Mouse (Mus musculus) C2C12 (cell line): ENCODE data around the gene Hexim2. TPM values are rescaled to one million over a fixed set of nuclear protein-coding genes. Genes with fewer than 3 reads are reported as not detected.

Experiments
- H3K27me3 ChIP-seq: one replicate; pipeline ENCODE4 v1.6.1; 2011; ENCODE audit not compliant: control insufficient read depth, insufficient read depth, insufficient read length
- H3K36me3 ChIP-seq: one replicate; pipeline ENCODE4 v1.6.1; 2011; ENCODE audit not compliant: control insufficient read depth, insufficient read depth
- H3K4me3 ChIP-seq: one replicate; pipeline ENCODE4 v1.5.1; 2011; ENCODE audit warnings: mild to moderate bottlenecking, control low read depth; ENCODE audit not compliant: poor library complexity, insufficient read depth, severe bottlenecking
- H3K79me2 ChIP-seq: one replicate; pipeline ENCODE4 v1.6.1; 2011; ENCODE audit not compliant: control insufficient read depth, insufficient read depth
- H3K79me3 ChIP-seq: one replicate; pipeline ENCODE4 v1.6.1; 2011; ENCODE audit warnings: low read depth, control low read depth
- H3ac ChIP-seq: one replicate; pipeline ENCODE3; 2011; ENCODE audit warnings: low read depth; ENCODE audit not compliant: control insufficient read depth, insufficient read length
- CEBPB ChIP-seq: IDR thresholded peaks from one replicate; pipeline ENCODE4 v1.6.1; 2011; ENCODE audit warnings: low read depth, mild to moderate bottlenecking, control low read depth, moderate library complexity
- CTCF ChIP-seq: IDR thresholded peaks from one replicate; pipeline ENCODE4 v1.5.1; 2011; ENCODE audit not compliant: control insufficient read depth, insufficient read depth, insufficient read length
- FOSL1 ChIP-seq: IDR thresholded peaks from one replicate; pipeline ENCODE4 v1.8.0; 2011; ENCODE audit warnings: mild to moderate bottlenecking, low read length; ENCODE audit not compliant: poor library complexity, insufficient read depth, severe bottlenecking
- MAX ChIP-seq: IDR thresholded peaks from one replicate; pipeline ENCODE4 v1.6.1; 2011; ENCODE audit warnings: mild to moderate bottlenecking, control low read depth
- MYOD1 ChIP-seq: IDR thresholded peaks from one replicate; pipeline ENCODE4 v1.6.1; 2011; ENCODE audit warnings: low read depth; ENCODE audit not compliant: control insufficient read depth, insufficient read length
- MYOG ChIP-seq: IDR thresholded peaks from one replicate; pipeline ENCODE4 v1.6.1; 2011; ENCODE audit not compliant: control insufficient read depth, insufficient read length; ENCODE audit errors: extremely low read depth
- USF1 ChIP-seq: IDR thresholded peaks from one replicate; pipeline ENCODE4 v1.6.1; 2011; ENCODE audit warnings: low read depth, mild to moderate bottlenecking, control low read depth, moderate library complexity
- polyA plus RNA-seq: library from polyadenylated mRNA; unstranded; fragments of >200 nt; fragmentation: generic; extraction: Trizol; gene quantifications from one replicate; pipeline ENCODE4 v1.2.1, GENCODE M21; 2012; ENCODE audit warnings: missing spikeins

Hexim2 gene
- polyA plus RNA-seq, 1 experiment = 3.4 TPM

DNA sequence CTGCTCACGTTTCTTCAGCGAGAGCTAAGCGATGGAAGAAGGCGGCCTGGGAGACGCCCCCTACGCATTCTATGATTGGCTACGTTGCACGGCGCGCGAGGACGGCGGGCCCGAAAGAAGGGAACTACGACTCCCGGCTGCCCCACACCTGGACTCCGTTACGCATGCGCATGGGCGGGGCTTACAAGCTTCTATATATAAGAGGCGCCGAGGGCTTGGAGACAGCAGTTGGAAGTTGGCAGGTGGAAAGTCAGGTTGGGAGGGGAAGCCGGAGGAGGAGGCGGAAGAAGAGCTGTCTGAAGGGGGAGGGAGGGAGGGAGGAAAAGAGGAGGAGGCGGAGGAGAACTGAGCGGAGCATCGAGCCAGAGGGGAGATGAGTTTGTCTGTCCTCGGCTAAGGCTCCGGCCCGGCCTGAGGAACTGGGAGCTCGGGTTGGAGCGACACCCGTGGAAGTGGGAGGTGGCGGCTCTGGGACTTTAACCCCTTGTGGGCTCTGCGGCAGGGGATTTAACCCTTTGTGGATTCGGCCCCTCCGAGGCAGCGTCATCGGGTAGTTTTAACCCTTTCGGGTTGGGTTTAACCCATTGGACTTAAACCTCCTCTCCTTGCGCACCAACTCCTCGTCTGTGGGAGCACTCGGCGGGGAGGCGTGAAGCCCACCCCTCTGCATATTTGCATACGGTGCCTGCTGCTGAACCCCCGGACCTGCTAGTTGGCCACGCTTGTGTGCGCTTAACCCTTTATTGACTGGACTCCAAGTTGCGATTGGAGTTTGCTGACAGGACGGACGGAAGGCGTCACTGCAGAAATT is 16.0 kb upstream of the Hexim2 start, which contains the start of gene Hexim1:
Gene Hexim1, plus strand, starts transcription at position 224 of the 811 bp plus-strand sequence.
- peak within 1 kb of the TSS; percentile 97 for H3ac ChIP-seq
- peak within 1 kb of the TSS; percentile 62 for H3K4me3 ChIP-seq
- H3K36me3 ChIP-seq = peaks cover 15% of the 10 kb centered on the region
- TF ChIP-seq CEBPB (no peak), FOSL1 (no peak)
- H3K79me3 ChIP-seq = peaks cover 21% of the 10 kb centered on the region
- no peaks in the 10 kb centered on the region for H3K27me3 ChIP-seq
- H3K79me2 ChIP-seq = peaks cover 41% of the 10 kb centered on the region

DNA sequence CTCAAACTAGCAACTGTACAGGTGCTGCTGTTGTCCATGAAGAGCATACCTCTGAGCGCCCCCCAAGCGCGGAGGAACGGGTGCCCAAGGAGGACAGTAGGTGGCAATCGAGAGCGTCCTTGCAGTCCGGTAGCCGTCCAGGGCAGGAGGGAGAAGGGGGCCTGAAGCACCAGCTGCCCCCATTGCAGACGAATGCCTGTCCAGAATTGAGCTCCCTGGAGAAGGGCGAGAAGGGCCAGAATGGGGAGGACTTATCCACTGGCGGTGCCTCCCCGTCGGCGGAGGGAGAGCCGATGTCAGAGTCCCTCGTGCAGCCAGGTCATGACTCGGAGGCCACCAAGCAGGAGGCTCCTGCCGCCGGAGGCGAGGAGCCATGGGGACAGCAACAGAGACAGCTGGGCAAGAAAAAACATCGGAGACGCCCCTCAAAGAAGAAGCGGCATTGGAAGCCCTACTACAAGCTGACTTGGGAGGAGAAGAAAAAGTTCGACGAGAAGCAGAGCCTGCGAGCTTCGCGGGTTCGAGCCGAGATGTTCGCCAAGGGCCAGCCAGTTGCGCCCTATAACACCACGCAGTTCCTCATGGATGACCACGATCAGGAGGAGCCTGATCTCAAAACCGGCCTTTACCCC is 15.2 kb upstream of the Hexim2 start:
- peaks cover 21% of the 10 kb centered on the region for H3K79me3 ChIP-seq
- H3ac ChIP-seq = peak overlapping the region; percentile 78
- no peaks in the 10 kb centered on the region for H3K27me3 ChIP-seq
- peak; percentile 89 for TF ChIP-seq CTCF
- TF ChIP-seq MAX = no peak
- no peak for TF ChIP-seq MYOG
- peaks cover 15% of the 10 kb centered on the region for H3K36me3 ChIP-seq
- H3K4me3 ChIP-seq = peak overlapping the region; percentile 62
- peaks cover 41% of the 10 kb centered on the region for H3K79me2 ChIP-seq

- Histone ChIP-seq H3K27me3 (no peaks in the 10 kb centered on the region), H3ac (peak overlapping the region; percentile 78), H3K4me3 (peak overlapping the region; percentile 62), H3K79me3 (peaks cover 21% of the 10 kb centered on the region), H3K79me2 (peaks cover 41% of the 10 kb centered on the region), H3K36me3 (peaks cover 15% of the 10 kb centered on the region)
- TF ChIP-seq USF1 (no peak), CTCF (no peak), MYOD1 (no peak), CEBPB (no peak), FOSL1 (no peak)
Observed at GRCm38 (mm10) chr11:103117591-103118009, 14.6 kb upstream of the Hexim2 start.

DNA sequence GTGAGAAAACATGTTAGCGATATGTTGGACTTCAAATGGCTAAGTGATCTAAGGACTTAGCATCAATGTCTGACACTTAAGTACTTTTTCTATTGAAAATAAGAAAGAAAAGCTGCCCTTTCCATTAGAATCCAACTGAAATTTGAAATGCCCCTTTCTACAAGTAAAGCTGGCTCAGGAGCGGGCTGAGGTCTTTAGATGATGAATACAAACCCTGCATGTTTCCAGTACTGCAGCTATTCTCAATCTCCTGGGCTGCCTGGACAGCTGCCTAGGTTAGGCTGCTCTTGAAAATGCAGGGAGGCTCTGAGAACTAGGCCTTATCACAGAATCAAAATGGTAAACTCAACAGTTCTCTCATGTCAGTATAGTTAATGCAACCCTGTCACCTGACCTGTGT is 13.4 kb upstream of the Hexim2 start:
- no peak for TF ChIP-seq USF1
- no peak for TF ChIP-seq MAX
- no peak for TF ChIP-seq CTCF
- TF ChIP-seq FOSL1 = no peak
- TF ChIP-seq MYOD1 = no peak
- no peak for TF ChIP-seq MYOG
- TF ChIP-seq CEBPB = no peak
- Histone ChIP-seq H3K27me3 (no peaks in the 10 kb centered on the region), H3K36me3 (peaks cover 14% of the 10 kb centered on the region), H3K4me3 (no peak overlapping the region), H3K79me3 (peaks cover 21% of the 10 kb centered on the region), H3K79me2 (peaks cover 41% of the 10 kb centered on the region), H3ac (no peak overlapping the region)

GRCm38 (mm10) chr11:103119609-103120008 is 12.6 kb upstream of the Hexim2 start:
- H3K4me3 ChIP-seq = no peak overlapping the region
- no peak for TF ChIP-seq MYOG
- no peak for TF ChIP-seq CEBPB
- no peak for TF ChIP-seq FOSL1
- TF ChIP-seq MAX = no peak
- no peak for TF ChIP-seq MYOD1
- TF ChIP-seq USF1 = no peak
- TF ChIP-seq CTCF = no peak
- peaks cover 36% of the 10 kb centered on the region for H3K79me2 ChIP-seq
- H3K27me3 ChIP-seq = no peaks in the 10 kb centered on the region
- H3K36me3 ChIP-seq = peaks cover 7% of the 10 kb centered on the region
- H3ac ChIP-seq = no peak overlapping the region
- peaks cover 21% of the 10 kb centered on the region for H3K79me3 ChIP-seq

- Histone ChIP-seq H3ac (no peak overlapping the region), H3K4me3 (no peak overlapping the region), H3K79me2 (peaks cover 30% of the 10 kb centered on the region), H3K36me3 (peaks cover 7% of the 10 kb centered on the region), H3K79me3 (peaks cover 21% of the 10 kb centered on the region), H3K27me3 (no peaks in the 10 kb centered on the region)
- TF ChIP-seq MYOG (no peak), MAX (no peak)
Observed at GRCm38 (mm10) chr11:103120315-103120714, 11.9 kb upstream of the Hexim2 start.
